9 mouse cellular contexts compared by ENCODE assay signal in genomic region chr10:67984271-67984943, GRCm38 (mm10). TPM values are rescaled to one million over a fixed set of nuclear protein-coding genes. Genes with fewer than 3 reads are reported as not detected.
DNase-seq lines count a peak whose midpoint lies in the region; ATAC-seq and TF ChIP-seq lines count a peak whose summit lies in the region.
"Had no signal": no experiment of that assay in that cellular context is flagged by ENCODE, and none has a peak within 500 bp of the region (broad histone marks: within the 10 kb centered on the region; RNA-seq: fewer than 3 reads in every experiment).

No protein-coding gene starts in this region.

- TF ChIP-seq POLR2A in spleen, adult 2 months (IDR thresholded peaks at IDR 0.05; ENCODE audit: low read depth, low read length): no peak

- 45% methylated on average over 13 of the region's 13 CpGs for WGBS in spleen, adult 2 months
- WGBS in forebrain, embryonic 16.5 days: 47% methylated on average over 13 of the region's 13 CpGs
- WGBS in intestine, embryonic 15.5 days: 31% methylated on average over 13 of the region's 13 CpGs
- WGBS in limb, embryonic 11.5 days: 51% methylated on average over 13 of the region's 13 CpGs
- 45% methylated on average over 13 of the region's 13 CpGs for WGBS in midbrain, embryonic 16.5 days
- 30% methylated on average over 13 of the region's 13 CpGs for WGBS in stomach, postnatal 0 days

- no peak overlapping the region for H3K27ac ChIP-seq in spleen, adult 2 months (ENCODE audit: insufficient read depth, low read length)
- no peak overlapping the region for H3K27ac ChIP-seq in forebrain, embryonic 16.5 days (ENCODE audit: low read length)
- H3K27ac ChIP-seq in intestine, embryonic 15.5 days: no peak overlapping the region
- no peak overlapping the region for H3K27ac ChIP-seq in limb, embryonic 11.5 days (replicated peaks; ENCODE audit: low read depth, low read length)
- no peak overlapping the region for H3K27ac ChIP-seq in midbrain, embryonic 16.5 days (ENCODE audit: low read length)
- H3K27ac ChIP-seq in stomach, postnatal 0 days (replicated peaks): no peak overlapping the region
- H3K27ac ChIP-seq: embryonic facial prominence, embryonic 13.5 days had no signal

- H3K27me3 ChIP-seq in spleen, adult 2 months (ENCODE audit: control insufficient read depth, insufficient read depth, low read length): no peaks in the 10 kb centered on the region
- no peaks in the 10 kb centered on the region for H3K27me3 ChIP-seq in forebrain, embryonic 16.5 days (replicated peaks; ENCODE audit: control insufficient read depth, insufficient read depth, low read length)
- no peaks in the 10 kb centered on the region for H3K27me3 ChIP-seq in intestine, embryonic 15.5 days (replicated peaks)
- no peaks in the 10 kb centered on the region for H3K27me3 ChIP-seq in limb, embryonic 11.5 days (ENCODE audit: control insufficient read depth, insufficient read depth, low read length)
- no peaks in the 10 kb centered on the region for H3K27me3 ChIP-seq in midbrain, embryonic 16.5 days (ENCODE audit: control insufficient read depth, insufficient read depth, low read depth, low read length)
- H3K27me3 ChIP-seq in stomach, postnatal 0 days (ENCODE audit: control insufficient read depth, insufficient read depth, low read length): no peaks in the 10 kb centered on the region
- H3K27me3 ChIP-seq: embryonic facial prominence, embryonic 13.5 days had no signal

- TF ChIP-seq CTCF in spleen, adult 2 months (IDR thresholded peaks at IDR 0.05; ENCODE audit: extremely low read depth, insufficient read depth, insufficient read length, insufficient replicate concordance): peak; percentile 46; the same call in 1 of the 2 replicates
- TF ChIP-seq CTCF in stomach, postnatal 0 days (IDR thresholded peaks at IDR 0.05; ENCODE audit: low read depth): peak; percentile 94

- H3K4me1 ChIP-seq in spleen, adult 2 months (ENCODE audit: control insufficient read depth, insufficient read depth, insufficient read length): peaks cover 4% of the 10 kb centered on the region; the same call in 1 of the 2 replicates
- H3K4me1 ChIP-seq in forebrain, embryonic 16.5 days (replicated peaks; ENCODE audit: control insufficient read depth, insufficient read depth, low read length): peaks cover 8% of the 10 kb centered on the region
- H3K4me1 ChIP-seq in intestine, embryonic 15.5 days (replicated peaks): no peaks in the 10 kb centered on the region
- H3K4me1 ChIP-seq in limb, embryonic 11.5 days (ENCODE audit: control insufficient read depth, insufficient read depth, low read length): no peaks in the 10 kb centered on the region; the same call in 1 of the 2 replicates
- peaks cover 3% of the 10 kb centered on the region; the same call in 1 of the 2 replicates for H3K4me1 ChIP-seq in midbrain, embryonic 16.5 days (ENCODE audit: control insufficient read depth, insufficient read depth, low read length)
- H3K4me1 ChIP-seq in stomach, postnatal 0 days (replicated peaks; ENCODE audit: control insufficient read depth, insufficient read depth): no peaks in the 10 kb centered on the region

- no peak overlapping the region for H3K9ac ChIP-seq in forebrain, embryonic 16.5 days (replicated peaks; ENCODE audit: low read depth, low read length)
- H3K9ac ChIP-seq in intestine, embryonic 15.5 days: no peak overlapping the region
- no peak overlapping the region for H3K9ac ChIP-seq in limb, embryonic 11.5 days (ENCODE audit: low read length)
- H3K9ac ChIP-seq in midbrain, embryonic 16.5 days (ENCODE audit: low read depth, low read length): no peak overlapping the region
- no peak overlapping the region for H3K9ac ChIP-seq in stomach, postnatal 0 days (ENCODE audit: low read length)
- H3K9ac ChIP-seq: embryonic facial prominence, embryonic 13.5 days had no signal

- H3K9me3 ChIP-seq in forebrain, embryonic 16.5 days (ENCODE audit: control insufficient read depth, low read length): no peaks in the 10 kb centered on the region
- H3K9me3 ChIP-seq in intestine, embryonic 15.5 days: no peaks in the 10 kb centered on the region
- no peaks in the 10 kb centered on the region for H3K9me3 ChIP-seq in limb, embryonic 11.5 days (ENCODE audit: control insufficient read depth, low read length)
- H3K9me3 ChIP-seq in midbrain, embryonic 16.5 days (replicated peaks; ENCODE audit: control insufficient read depth, low read length, poor library complexity, severe bottlenecking): no peaks in the 10 kb centered on the region
- no peaks in the 10 kb centered on the region for H3K9me3 ChIP-seq in stomach, postnatal 0 days (ENCODE audit: control insufficient read depth, low read length)
- H3K9me3 ChIP-seq: embryonic facial prominence, embryonic 13.5 days had no signal

- no peak for TF ChIP-seq EP300 in stomach, postnatal 0 days (optimal IDR thresholded peaks at IDR 0.05)

- H3K4me2 ChIP-seq in forebrain, embryonic 16.5 days (ENCODE audit: low read length): no peak overlapping the region
- H3K4me2 ChIP-seq in intestine, embryonic 15.5 days (replicated peaks): no peak overlapping the region
- H3K4me2 ChIP-seq in limb, embryonic 11.5 days (ENCODE audit: low read depth, severe bottlenecking): no peak overlapping the region
- no peak overlapping the region for H3K4me2 ChIP-seq in midbrain, embryonic 16.5 days (ENCODE audit: low read length)
- H3K4me2 ChIP-seq in stomach, postnatal 0 days (replicated peaks; ENCODE audit: low read depth): no peak overlapping the region
- H3K4me2 ChIP-seq: embryonic facial prominence, embryonic 13.5 days had no signal

- H3K36me3 ChIP-seq in spleen, adult 2 months (ENCODE audit: control insufficient read depth, insufficient read depth, low read length): no peaks in the 10 kb centered on the region
- no peaks in the 10 kb centered on the region for H3K36me3 ChIP-seq in forebrain, embryonic 16.5 days (ENCODE audit: control insufficient read depth, insufficient read depth)
- no peaks in the 10 kb centered on the region for H3K36me3 ChIP-seq in intestine, embryonic 15.5 days
- H3K36me3 ChIP-seq in limb, embryonic 11.5 days (ENCODE audit: control insufficient read depth, insufficient read depth, low read length): no peaks in the 10 kb centered on the region
- no peaks in the 10 kb centered on the region for H3K36me3 ChIP-seq in midbrain, embryonic 16.5 days (ENCODE audit: control insufficient read depth, insufficient read depth, low read length)
- H3K36me3 ChIP-seq in stomach, postnatal 0 days (ENCODE audit: control insufficient read depth, insufficient read depth, low read length): no peaks in the 10 kb centered on the region

- DNase-seq in spleen, adult 2 months (ENCODE audit: low read depth in 1 of 2, low spot score in 2 of 2): peak; percentile 18 to 27
- DNase-seq in spleen, adult 12 weeks (ENCODE audit: low spot score): no peak
- peak; percentile 60 to 67 for DNase-seq in cerebellum, adult 18-20 months
- DNase-seq in limb, embryonic 11.5 days (ENCODE audit: low spot score): peak; percentile 65
- DNase-seq in stomach, postnatal 0 days (ENCODE audit: low spot score): peak; percentile 46

- peak; percentile 68 for ATAC-seq in forebrain, embryonic 16.5 days
- ATAC-seq in intestine, embryonic 15.5 days: peak; percentile 46; the same call in 1 of the 2 replicates
- no peak for ATAC-seq in limb, embryonic 11.5 days (ENCODE audit: insufficient number of reproducible peaks, low FRiP score, low TSS enrichment, low read depth)
- ATAC-seq in midbrain, embryonic 16.5 days: peak; percentile 62; the same call in 1 of the 2 replicates
- ATAC-seq in stomach, postnatal 0 days (ENCODE audit: low FRiP score, low TSS enrichment): peak; percentile 82; the same call in 1 of the 2 replicates

- H3K4me3 ChIP-seq in spleen, adult 2 months (ENCODE audit: extremely low read depth, insufficient read depth, insufficient read length): no peak overlapping the region
- no peak overlapping the region for H3K4me3 ChIP-seq in forebrain, embryonic 16.5 days (replicated peaks; ENCODE audit: low read length)
- no peak overlapping the region for H3K4me3 ChIP-seq in intestine, embryonic 15.5 days (replicated peaks)
- no peak overlapping the region for H3K4me3 ChIP-seq in limb, embryonic 11.5 days (ENCODE audit: low read depth, low read length)
- H3K4me3 ChIP-seq in midbrain, embryonic 16.5 days (ENCODE audit: low read depth, low read length): no peak overlapping the region
- no peak overlapping the region for H3K4me3 ChIP-seq in stomach, postnatal 0 days (ENCODE audit: low read depth, low read length)
- H3K4me3 ChIP-seq: embryonic facial prominence, embryonic 13.5 days had no signal

RNA-seq across cellular contexts. Expression of gene Rtkn2, which starts 5.0 kb away (rescaled TPM):
- 0.09 and 0.14 TPM in 2 replicates for polyA plus RNA-seq in spleen, adult 2 months (2012; rRNA removed)
- 8.1 and 10.0 TPM in 2 replicates for polyA plus RNA-seq in forebrain, embryonic 16.5 days (2015; fragmentation: Nextera tagmentation; extraction: Ambion mirVana)
- 5.7 and 6.1 TPM in 2 replicates for polyA plus RNA-seq in intestine, embryonic 15.5 days (2015; fragmentation: Nextera tagmentation; extraction: Ambion mirVana)
- polyA plus RNA-seq in limb, embryonic 11.5 days (2014; fragmentation: Nextera tagmentation; extraction: Ambion mirVana): 13.8 and 14.6 TPM in 2 replicates
- 3.0 and 3.3 TPM in 2 replicates for polyA plus RNA-seq in midbrain, embryonic 16.5 days (2015; fragmentation: Nextera tagmentation; extraction: Ambion mirVana)
- 1.6 and 1.8 TPM in 2 replicates for polyA plus RNA-seq in stomach, postnatal 0 days (2015; fragmentation: Nextera tagmentation; extraction: Ambion mirVana)
